Mouse (Mus musculus): Measurements from ENCODE around the gene Hdgf. TPM values are rescaled to one million over a fixed set of nuclear protein-coding genes. Genes with fewer than 3 reads are reported as not detected.
"Not testable (repeated sequence)": the region's sequence is repeated elsewhere in the genome, so short reads cannot be mapped to it uniquely, and the experiment has no call there.

Hdgf gene
- polyA plus RNA-seq, 1 experiment = 200 TPM

- TF ChIP-seq E2F4 (IDR thresholded peaks at IDR 0.05; ENCODE audit: insufficient read depth) (no peak), SRF (IDR thresholded peaks at IDR 0.05; ENCODE audit: control insufficient read depth, insufficient read length, low read depth) (no peak), TCF12 (IDR thresholded peaks at IDR 0.05; ENCODE audit: insufficient read depth, poor library complexity, severe bottlenecking) (no peak), POLR2AphosphoS2 (IDR thresholded peaks at IDR 0.05; ENCODE audit: insufficient read length, low read depth) (no peak), MYOD1 (IDR thresholded peaks at IDR 0.05; ENCODE audit: control insufficient read depth in 1 of 3, insufficient read length in 2 of 3, low read depth in 2 of 3) (no peak), TCF3 (IDR thresholded peaks at IDR 0.05; ENCODE audit: insufficient read length, low read depth) (no peak), CEBPB (IDR thresholded peaks at IDR 0.05; ENCODE audit: insufficient read depth, poor library complexity, severe bottlenecking) (no peak), MAX (IDR thresholded peaks at IDR 0.05; ENCODE audit: low read depth) (no peak), USF1 (IDR thresholded peaks at IDR 0.05; ENCODE audit: low read depth) (no peak), MYOG (IDR thresholded peaks at IDR 0.05; ENCODE audit: control insufficient read depth in 1 of 3, insufficient read depth in 1 of 3, insufficient read length in 2 of 3, low read depth in 2 of 3) (no peak), REST (IDR thresholded peaks at IDR 0.05; ENCODE audit: insufficient read depth, insufficient read length) (no peak)
- Histone ChIP-seq H3K4me2 (ENCODE audit: low read depth) (no peak overlapping the region), H3K36me3 (ENCODE audit: control insufficient read depth, insufficient read depth) (no peaks in the 10 kb centered on the region), H3K4me3 (no peak overlapping the region), H3ac (ENCODE audit: control insufficient read depth, insufficient read length) (no peak overlapping the region), H3K27me3 (ENCODE audit: control insufficient read depth, insufficient read depth, insufficient read length) (no peaks in the 10 kb centered on the region), H3K79me2 (ENCODE audit: control insufficient read depth, insufficient read depth) (no peaks in the 10 kb centered on the region)
These were observed 5.0 kb upstream of the Hdgf start for GRCm38 (mm10) chr3:87901036-87901624.

GRCm38 (mm10) chr3:87901959-87902358 lies 4.2 kb upstream of the Hdgf start:
- H3K4me3 ChIP-seq; H3K27me3 ChIP-seq (ENCODE audit: control insufficient read depth, insufficient read depth, insufficient read length); H3K79me2 ChIP-seq (ENCODE audit: control insufficient read depth, insufficient read depth); H3ac ChIP-seq (ENCODE audit: control insufficient read depth, insufficient read length); H3K4me2 ChIP-seq (ENCODE audit: low read depth); H3K36me3 ChIP-seq (ENCODE audit: control insufficient read depth, insufficient read depth): not testable (repeated sequence)

GRCm38 (mm10) chr3:87903821-87904220 lies 2.3 kb upstream of the Hdgf start:
- peaks cover 23% of the 10 kb centered on the region for H3K79me2 ChIP-seq (ENCODE audit: control insufficient read depth, insufficient read depth)
- H3K27me3 ChIP-seq (ENCODE audit: control insufficient read depth, insufficient read depth, insufficient read length) = no peaks in the 10 kb centered on the region
- H3ac ChIP-seq (ENCODE audit: control insufficient read depth, insufficient read length) = no peak overlapping the region
- no peak overlapping the region for H3K4me2 ChIP-seq (ENCODE audit: low read depth)
- no peak overlapping the region for H3K4me3 ChIP-seq
- no peaks in the 10 kb centered on the region for H3K36me3 ChIP-seq (ENCODE audit: control insufficient read depth, insufficient read depth)
- no peak for TF ChIP-seq REST (IDR thresholded peaks at IDR 0.05; ENCODE audit: insufficient read depth, insufficient read length)
- no peak for TF ChIP-seq TCF3 (IDR thresholded peaks at IDR 0.05; ENCODE audit: insufficient read length, low read depth)
- no peak for TF ChIP-seq MAX (IDR thresholded peaks at IDR 0.05; ENCODE audit: low read depth)
- no peak for TF ChIP-seq USF1 (IDR thresholded peaks at IDR 0.05; ENCODE audit: low read depth)
- no peak for TF ChIP-seq MYOG (IDR thresholded peaks at IDR 0.05; ENCODE audit: control insufficient read depth in 1 of 3, insufficient read depth in 1 of 3, insufficient read length in 2 of 3, low read depth in 2 of 3)
- TF ChIP-seq MYOD1 (IDR thresholded peaks at IDR 0.05; ENCODE audit: control insufficient read depth in 1 of 3, insufficient read length in 2 of 3, low read depth in 2 of 3) = no peak
- no peak for TF ChIP-seq E2F4 (IDR thresholded peaks at IDR 0.05; ENCODE audit: insufficient read depth)
- TF ChIP-seq POLR2AphosphoS2 (IDR thresholded peaks at IDR 0.05; ENCODE audit: insufficient read length, low read depth) = no peak
- no peak for TF ChIP-seq POLR2A (IDR thresholded peaks at IDR 0.05; ENCODE audit: insufficient read length, low read depth)
- TF ChIP-seq TCF12 (IDR thresholded peaks at IDR 0.05; ENCODE audit: insufficient read depth, poor library complexity, severe bottlenecking) = no peak
- TF ChIP-seq CEBPB (IDR thresholded peaks at IDR 0.05; ENCODE audit: insufficient read depth, poor library complexity, severe bottlenecking) = no peak
- no peak for TF ChIP-seq SRF (IDR thresholded peaks at IDR 0.05; ENCODE audit: control insufficient read depth, insufficient read length, low read depth)

- TF ChIP-seq SRF (IDR thresholded peaks at IDR 0.05; ENCODE audit: control insufficient read depth, insufficient read length, low read depth) = no peak
- no peak for TF ChIP-seq USF1 (IDR thresholded peaks at IDR 0.05; ENCODE audit: low read depth)
- TF ChIP-seq POLR2AphosphoS2 (IDR thresholded peaks at IDR 0.05; ENCODE audit: insufficient read length, low read depth) = no peak
- TF ChIP-seq POLR2A (IDR thresholded peaks at IDR 0.05; ENCODE audit: insufficient read length, low read depth) = peak; percentile 14
- no peak for TF ChIP-seq TCF3 (IDR thresholded peaks at IDR 0.05; ENCODE audit: insufficient read length, low read depth)
- TF ChIP-seq MAX (IDR thresholded peaks at IDR 0.05; ENCODE audit: low read depth) = no peak
- peak in 2 of 3 experiments; percentile 11 to 39 for TF ChIP-seq MYOD1 (IDR thresholded peaks at IDR 0.05; ENCODE audit: control insufficient read depth in 1 of 3, insufficient read length in 2 of 3, low read depth in 2 of 3)
- peak in 1 of 3 experiments; percentile 14 for TF ChIP-seq MYOG (IDR thresholded peaks at IDR 0.05; ENCODE audit: control insufficient read depth in 1 of 3, insufficient read depth in 1 of 3, insufficient read length in 2 of 3, low read depth in 2 of 3)
- H3K79me2 ChIP-seq (ENCODE audit: control insufficient read depth, insufficient read depth) = peaks cover 51% of the 10 kb centered on the region
These were observed 470 bp downstream of the Hdgf start for GRCm38 (mm10) chr3:87906601-87906980.

GRCm38 (mm10) chr3:87906981-87907857 lies 1.1 kb downstream of the Hdgf start:
- Histone ChIP-seq H3K4me2 (ENCODE audit: low read depth) (peak overlapping the region; percentile 94), H3K36me3 (ENCODE audit: control insufficient read depth, insufficient read depth) (no peaks in the 10 kb centered on the region), H3K4me3 (peak overlapping the region; percentile 76), H3K79me2 (ENCODE audit: control insufficient read depth, insufficient read depth) (peaks cover 57% of the 10 kb centered on the region), H3K27me3 (ENCODE audit: control insufficient read depth, insufficient read depth, insufficient read length) (no peaks in the 10 kb centered on the region), H3ac (ENCODE audit: control insufficient read depth, insufficient read length) (peak overlapping the region; percentile 95)
- TF ChIP-seq POLR2A (IDR thresholded peaks at IDR 0.05; ENCODE audit: insufficient read length, low read depth) = peak; percentile 40
- no peak for TF ChIP-seq MYOG (IDR thresholded peaks at IDR 0.05; ENCODE audit: control insufficient read depth in 1 of 3, insufficient read depth in 1 of 3, insufficient read length in 2 of 3, low read depth in 2 of 3)

More at GRCm38 (mm10) chr3:87906601-87906980, 470 bp downstream of the Hdgf start:
- no peak overlapping the region for H3K4me2 ChIP-seq (ENCODE audit: low read depth)
- H3K36me3 ChIP-seq (ENCODE audit: control insufficient read depth, insufficient read depth) = no peaks in the 10 kb centered on the region
- H3K27me3 ChIP-seq (ENCODE audit: control insufficient read depth, insufficient read depth, insufficient read length) = no peaks in the 10 kb centered on the region
- H3K4me3 ChIP-seq = peak overlapping the region; percentile 76
- H3ac ChIP-seq (ENCODE audit: control insufficient read depth, insufficient read length) = peak overlapping the region; percentile 95
